Mouse (Mus musculus): ENCODE data around the gene Col5a1.
A peak's percentile ranks its signal among the peaks of the same experiment; 100 is the strongest.

Col5a1 gene

GRCm38 (mm10) chr2:27962406-27962805 is 76.2 kb downstream of the Col5a1 start:
- DNase-seq (ENCODE audit: extremely low read depth, low read depth): no peak

- DNase-seq (ENCODE audit: extremely low read depth, low read depth): no peak
Measured at GRCm38 (mm10) chr2:27969158-27969557, 82.9 kb downstream of the Col5a1 start.

DNA sequence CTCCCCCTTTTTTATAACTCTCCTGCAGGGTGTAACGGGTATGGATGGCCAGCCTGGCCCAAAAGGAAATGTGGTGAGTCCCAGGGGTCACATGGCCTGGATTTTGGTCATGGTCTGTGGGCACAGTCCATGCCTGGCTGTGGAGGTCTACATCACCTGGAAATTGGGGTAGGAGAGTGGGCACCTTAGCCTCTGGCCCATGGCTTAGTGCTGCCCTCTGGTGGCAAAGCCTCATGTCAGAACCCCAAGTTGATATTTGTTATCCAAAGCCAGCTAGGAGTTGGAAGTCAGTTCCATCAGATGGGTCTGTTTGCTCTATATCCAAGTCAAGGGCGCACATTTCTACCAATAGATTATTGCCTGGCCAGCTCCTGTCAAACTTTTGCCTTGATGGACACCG is 87.6 kb downstream of the Col5a1 start:
- DNase-seq (ENCODE audit: extremely low read depth, low read depth): no peak

- DNase-seq (ENCODE audit: extremely low read depth, low read depth): no peak
Measured at GRCm38 (mm10) chr2:27975786-27976185, 89.6 kb downstream of the Col5a1 start.

DNA sequence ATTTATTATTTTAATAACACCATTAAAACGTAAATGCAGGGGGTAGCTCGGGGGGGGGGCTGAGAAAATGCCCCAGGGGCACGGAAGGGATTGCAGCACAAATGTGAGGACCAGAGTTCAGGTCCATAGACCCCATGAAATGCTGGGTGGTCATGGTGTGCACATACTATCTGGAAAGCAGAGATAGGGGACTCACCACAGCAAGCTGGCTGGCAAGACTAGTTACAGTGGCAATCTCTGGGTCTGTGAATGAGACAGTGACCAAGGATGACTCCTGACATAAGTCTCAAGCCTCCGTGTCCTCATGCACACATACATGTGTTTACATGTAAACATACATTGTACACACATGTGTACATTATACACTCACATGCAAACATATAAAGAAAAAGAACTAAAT is 90.3 kb downstream of the Col5a1 start:
- DNase-seq (ENCODE audit: extremely low read depth, low read depth): no peak

DNA sequence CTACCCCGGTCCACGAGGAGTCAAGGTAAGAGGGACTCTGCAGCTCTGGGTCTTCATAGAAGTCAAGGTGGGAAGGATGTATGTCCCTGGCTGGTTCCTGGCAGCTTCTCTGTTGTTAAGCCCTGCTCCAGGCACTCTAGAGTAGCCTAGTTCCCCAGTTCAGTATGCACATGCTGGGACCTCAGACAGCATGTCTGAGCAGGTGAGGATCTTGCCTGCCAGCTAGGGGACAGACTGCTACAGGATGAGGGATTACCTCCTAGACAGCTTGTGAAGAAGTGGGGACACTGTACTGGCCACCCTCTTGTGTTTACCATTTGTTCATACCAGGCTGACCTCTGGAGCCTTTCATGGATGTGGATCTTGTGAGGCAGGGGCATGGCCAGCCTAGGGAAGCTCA is 94.8 kb downstream of the Col5a1 start:
- DNase-seq (ENCODE audit: extremely low read depth, low read depth): no peak

DNA sequence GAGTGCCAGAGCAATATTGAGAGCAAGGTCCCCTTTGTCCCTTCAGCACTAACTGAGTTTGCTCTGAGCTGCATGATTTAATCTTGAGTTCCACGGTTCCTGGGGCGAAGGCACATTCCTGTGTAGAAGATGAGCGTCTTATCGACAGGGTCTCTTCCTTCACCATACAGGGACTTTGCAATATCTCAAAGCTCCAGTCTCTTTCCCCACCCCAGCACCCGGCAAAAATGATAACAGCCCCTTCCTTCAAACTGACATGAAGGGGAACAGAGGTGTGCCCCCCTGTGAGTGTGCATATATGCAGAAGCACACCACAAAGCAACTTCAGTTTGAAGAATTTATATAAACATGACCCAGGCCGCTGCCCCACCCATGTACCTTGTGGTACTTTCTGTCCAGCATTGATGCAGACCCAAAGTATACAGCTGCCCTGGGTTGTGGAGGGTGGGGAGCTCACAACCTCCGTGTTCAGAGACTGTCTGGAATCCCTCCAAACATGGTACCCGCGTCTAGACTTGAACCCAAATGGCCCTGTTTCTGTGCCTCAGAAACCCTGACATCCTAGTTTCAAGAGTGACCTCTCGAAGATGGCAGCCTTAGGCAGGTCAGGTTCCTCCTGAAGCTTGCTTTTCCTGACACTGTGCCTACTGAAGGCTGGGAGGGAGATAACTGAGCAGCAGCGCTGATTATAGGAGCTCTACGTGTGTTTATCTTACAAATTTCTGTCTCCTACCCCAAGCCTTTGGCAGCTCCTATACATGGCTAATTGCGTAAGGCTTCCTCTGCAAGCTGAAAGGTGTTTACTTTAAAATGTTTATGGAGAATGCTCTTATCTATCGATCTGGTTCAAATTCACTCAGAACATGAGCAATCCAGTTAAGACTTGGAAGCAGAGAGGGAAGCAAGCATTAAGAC is 95.7 kb downstream of the Col5a1 start:
- peak; percentile 93 for DNase-seq (ENCODE audit: extremely low read depth, low read depth)

DNA sequence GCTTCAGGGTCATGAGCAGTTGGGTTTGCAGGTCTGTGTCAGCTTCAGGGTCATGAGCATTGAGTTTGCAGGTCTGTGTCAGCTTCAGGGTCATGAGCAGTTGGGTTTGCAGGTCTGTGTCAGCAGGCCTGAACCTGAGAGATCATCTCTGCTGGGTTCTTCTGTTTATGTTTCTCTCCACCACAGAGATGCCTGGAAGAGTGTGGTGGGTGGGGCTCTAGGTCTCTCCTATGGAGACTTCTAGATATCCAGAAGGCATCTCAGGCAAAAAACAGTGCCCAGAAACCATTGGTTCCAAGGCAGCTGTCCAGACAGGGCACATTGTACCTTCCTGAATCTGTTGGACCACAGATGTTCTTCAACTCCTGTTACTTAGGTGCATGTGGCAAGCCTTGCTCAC is 96.9 kb downstream of the Col5a1 start:
- DNase-seq (ENCODE audit: extremely low read depth, low read depth): no peak

DNA sequence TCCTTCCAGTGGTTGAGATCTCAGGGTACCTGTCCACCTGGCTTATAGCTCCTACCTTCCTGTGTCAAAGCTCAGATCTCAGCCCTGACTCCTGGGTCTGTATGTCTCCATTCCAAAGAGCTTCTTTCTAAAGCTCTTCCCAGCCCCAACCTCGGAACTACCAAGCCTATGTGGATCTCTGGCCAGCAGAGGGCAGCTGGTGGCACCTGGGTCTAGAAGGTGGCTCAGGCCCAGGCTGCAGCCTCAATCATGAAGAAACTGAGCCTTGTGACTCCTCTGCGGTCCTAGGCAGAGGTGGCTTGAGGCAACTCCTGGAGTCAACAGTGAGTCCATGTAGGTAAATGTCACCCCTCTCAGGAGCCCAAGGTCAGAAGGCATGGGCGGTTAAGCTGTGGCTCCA is 97.7 kb downstream of the Col5a1 start:
- DNase-seq (ENCODE audit: extremely low read depth, low read depth): no peak

GRCm38 (mm10) chr2:27986751-27987150 is 100.5 kb downstream of the Col5a1 start:
- no peak for DNase-seq (ENCODE audit: extremely low read depth, low read depth)

GRCm38 (mm10) chr2:27990430-27991211 is 104.4 kb downstream of the Col5a1 start:
- DNase-seq (ENCODE audit: extremely low read depth, low read depth): no peak

- DNase-seq (ENCODE audit: extremely low read depth, low read depth): peak; percentile 72
Measured at GRCm38 (mm10) chr2:27993416-27993815, 107.2 kb downstream of the Col5a1 start.

GRCm38 (mm10) chr2:27999996-28000583 is 113.9 kb downstream of the Col5a1 start:
- DNase-seq (ENCODE audit: extremely low read depth, low read depth): peak; percentile 93

DNA sequence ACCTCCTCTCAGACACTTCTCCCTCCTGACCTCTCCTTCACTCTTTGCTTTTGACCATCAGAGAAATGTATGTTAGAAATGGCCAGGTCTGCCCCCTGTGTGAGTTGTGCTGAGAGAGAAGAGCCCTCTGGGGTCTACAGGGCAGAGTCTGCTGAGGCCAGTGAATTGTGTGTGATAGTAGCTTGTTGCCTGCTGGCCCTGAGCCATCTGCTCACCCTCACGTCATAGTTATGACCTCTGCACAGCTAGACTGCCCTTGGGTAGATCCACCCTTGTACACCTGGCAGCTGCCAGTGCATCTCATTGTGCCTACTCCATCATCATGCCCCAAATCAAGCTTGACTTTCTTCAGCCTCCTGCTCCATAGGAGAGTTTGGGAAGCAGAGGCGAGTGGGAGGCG is 114.4 kb downstream of the Col5a1 start:
- DNase-seq (ENCODE audit: extremely low read depth, low read depth): no peak

GRCm38 (mm10) chr2:28001206-28001605 is 115.0 kb downstream of the Col5a1 start:
- DNase-seq (ENCODE audit: extremely low read depth, low read depth): no peak

- DNase-seq (ENCODE audit: extremely low read depth, low read depth): peak; percentile 80
Measured at GRCm38 (mm10) chr2:28005187-28005586, 119.0 kb downstream of the Col5a1 start.

DNA sequence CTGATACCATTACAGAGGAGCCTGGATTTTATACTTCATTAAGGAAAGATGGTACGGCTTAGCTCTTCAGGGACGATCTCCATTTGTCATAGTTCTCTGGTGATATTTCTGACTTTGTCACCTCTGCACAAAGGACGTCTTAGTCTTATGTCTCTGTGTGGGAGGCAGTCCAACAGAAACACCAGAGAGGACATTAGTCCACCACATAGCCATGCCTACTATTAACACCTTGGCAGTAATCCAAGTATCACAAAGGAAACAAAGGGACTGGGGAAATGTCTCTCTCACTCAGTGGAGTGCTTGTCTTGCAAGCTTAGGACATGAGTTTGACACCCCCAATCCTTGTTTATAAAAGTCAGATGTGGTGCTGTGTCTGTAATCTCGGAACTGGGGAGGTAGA is 122.0 kb downstream of the Col5a1 start:
- DNase-seq (ENCODE audit: extremely low read depth, low read depth): no peak

DNA sequence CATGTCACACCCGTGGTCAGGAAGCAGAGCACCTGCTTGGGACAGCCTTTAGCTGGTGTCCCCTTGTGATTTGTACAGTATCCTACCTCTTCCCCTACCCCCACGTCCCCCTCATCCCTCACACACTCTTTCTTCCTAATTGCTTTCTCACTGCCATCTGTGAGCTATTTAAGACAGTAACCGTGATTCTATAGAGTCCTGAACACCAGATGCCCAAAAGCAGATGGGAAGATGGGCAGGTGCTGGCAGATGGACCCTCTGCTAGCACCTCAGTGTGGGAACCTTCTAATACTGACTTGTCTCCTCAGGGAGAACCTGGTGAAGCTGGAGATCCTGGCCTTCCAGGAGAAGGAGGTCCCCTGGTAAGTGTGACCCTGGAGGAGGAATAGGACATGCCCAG is 126.1 kb downstream of the Col5a1 start:
- no peak for DNase-seq (ENCODE audit: extremely low read depth, low read depth)

DNA sequence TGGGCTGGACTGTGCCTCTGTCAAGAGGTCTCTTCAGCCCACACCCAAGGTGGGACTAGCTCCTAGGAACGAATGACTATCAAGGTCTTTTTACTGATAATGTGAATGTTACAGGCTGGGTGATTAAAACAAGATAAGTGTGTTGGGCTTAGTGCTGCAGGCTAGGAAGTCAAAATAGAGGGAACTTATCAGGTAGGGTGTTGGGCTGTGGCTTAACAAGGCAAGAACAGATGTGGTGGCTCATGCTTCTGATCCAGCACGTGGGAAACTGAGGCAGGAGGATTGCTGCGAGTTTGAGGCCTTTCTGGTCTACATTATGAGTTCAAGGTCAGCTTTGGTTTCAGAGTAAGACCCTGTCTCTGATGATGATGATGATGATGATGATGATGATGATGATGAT is 128.6 kb downstream of the Col5a1 start:
- no peak for DNase-seq (ENCODE audit: extremely low read depth, low read depth)

DNA sequence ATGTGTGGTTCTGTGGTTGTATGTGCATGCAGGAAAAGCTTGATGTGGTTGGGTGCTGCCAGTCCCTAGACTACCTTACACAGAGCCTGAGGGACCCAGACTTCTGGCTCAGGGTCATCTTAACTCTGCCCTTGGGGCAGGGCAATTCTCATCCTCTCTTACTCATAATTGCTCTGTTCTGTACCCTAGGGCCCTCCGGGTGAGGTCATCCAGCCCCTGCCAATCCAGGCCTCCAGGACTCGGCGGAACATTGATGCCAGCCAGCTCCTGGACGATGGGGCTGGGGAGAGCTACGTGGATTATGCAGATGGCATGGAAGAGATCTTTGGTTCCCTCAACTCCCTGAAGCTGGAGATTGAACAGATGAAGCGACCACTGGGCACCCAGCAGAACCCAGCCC is 138.2 kb downstream of the Col5a1 start:
- no peak for DNase-seq (ENCODE audit: extremely low read depth, low read depth)

DNA sequence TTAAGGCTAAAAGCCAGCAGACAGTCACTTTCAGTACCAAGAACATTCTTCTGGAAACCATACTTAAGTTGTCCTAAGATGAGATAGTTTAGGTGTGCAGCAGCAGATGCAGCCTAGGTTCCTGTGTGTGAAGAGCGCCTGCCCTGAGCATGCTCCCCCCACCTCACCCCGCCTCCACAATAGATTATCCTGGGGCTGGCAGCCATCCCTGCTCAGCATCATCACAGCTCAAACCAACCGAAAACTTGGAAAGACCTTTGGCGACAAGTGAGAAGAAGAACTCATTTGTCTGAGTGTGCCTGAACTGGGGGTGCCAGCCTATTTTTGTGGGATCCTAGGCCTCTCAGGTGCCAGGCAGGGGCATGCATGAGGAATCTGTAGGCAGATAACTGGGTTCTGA is 139.6 kb downstream of the Col5a1 start:
- no peak for DNase-seq (ENCODE audit: extremely low read depth, low read depth)

- peak; percentile 97 for DNase-seq (ENCODE audit: extremely low read depth, low read depth)
Measured at GRCm38 (mm10) chr2:28031860-28032259, 145.6 kb downstream of the Col5a1 start.
